Mouse (Mus musculus) lung, adult 2 months (tissue): ENCODE measurements around the gene Pltp.
"Not testable (repeated sequence)": the region's sequence is repeated elsewhere in the genome, so short reads cannot be mapped to it uniquely, and the experiment has no call there.

Experiments
- CTCF ChIP-seq: fragments of 200-500 bp; IDR thresholded peaks from 2 replicates; pipeline ENCODE4 v1.5.1; 2011; ENCODE audit warnings: mild to moderate bottlenecking, low read length, control low read depth; ENCODE audit not compliant: insufficient read depth
- POLR2A ChIP-seq: fragments of 200-500 bp; IDR thresholded peaks from 2 replicates; pipeline ENCODE4 v1.6.1; 2011; ENCODE audit warnings: low read depth, mild to moderate bottlenecking, control low read depth, low read length, borderline replicate concordance; ENCODE audit errors: extremely low read depth

DNA sequence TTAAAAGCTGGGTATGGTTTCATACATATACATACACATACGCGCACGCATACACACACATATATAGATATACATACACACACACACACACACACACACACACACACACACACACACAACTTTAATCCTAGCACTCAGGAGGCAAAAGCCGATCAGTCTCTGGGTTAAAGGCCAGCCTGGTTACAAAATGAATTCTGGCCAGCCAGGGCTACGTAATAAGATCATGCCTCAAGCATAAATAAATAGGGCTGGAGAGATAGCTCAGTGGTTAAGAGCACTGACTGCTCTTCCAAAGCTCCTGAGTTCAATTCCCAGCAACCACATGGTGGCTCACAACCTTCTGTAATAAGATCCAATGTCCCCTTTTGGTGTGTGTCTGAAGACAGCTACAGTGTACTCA is 1.9 kb downstream of the Pltp start:
- TF ChIP-seq POLR2A, CTCF: not testable (repeated sequence)
